Mouse (Mus musculus) T-helper 17 cell (primary cell): Measurements from ENCODE around the gene Vmn2r82.
"Not testable (repeated sequence)": the region's sequence is repeated elsewhere in the genome, so short reads cannot be mapped to it uniquely, and the experiment has no call there.

Source experiments
- in situ Hi-C, 2 experiments: fragments of 300-600 bp; cut with MboI, MseI; formaldehyde crosslinking; loops; 1 replicate in 1 of 2; 2 replicates in 1 of 2; pipeline ENCODE4 v1.15.1; 2025; ENCODE audit warnings: high pct_unique_total_duplicates in 2 of 2

Vmn2r82 gene

DNA sequence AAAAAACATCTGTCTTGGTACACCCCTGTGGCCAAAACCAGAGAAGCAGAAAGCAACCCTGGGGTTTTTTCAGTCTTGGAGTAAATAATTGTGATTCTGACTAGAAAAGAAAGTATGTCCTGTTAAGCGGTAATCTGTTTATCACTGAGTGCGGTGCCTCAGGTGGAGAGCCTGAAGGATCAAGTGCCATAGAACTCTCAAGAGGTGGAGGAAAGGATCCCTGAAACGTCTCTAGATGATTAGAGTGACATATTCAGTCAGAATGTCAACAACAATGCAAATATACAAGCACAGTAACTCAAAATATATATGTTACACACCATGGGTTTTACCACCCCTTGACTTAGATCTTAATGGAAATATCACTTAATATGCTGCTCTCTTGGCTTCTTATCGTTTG lies at the start of gene Vmn2r82:
Vmn2r82 (plus strand) TSS at position 301 of the 400 bp plus-strand sequence.
- in situ Hi-C loops: not testable (repeated sequence)

DNA sequence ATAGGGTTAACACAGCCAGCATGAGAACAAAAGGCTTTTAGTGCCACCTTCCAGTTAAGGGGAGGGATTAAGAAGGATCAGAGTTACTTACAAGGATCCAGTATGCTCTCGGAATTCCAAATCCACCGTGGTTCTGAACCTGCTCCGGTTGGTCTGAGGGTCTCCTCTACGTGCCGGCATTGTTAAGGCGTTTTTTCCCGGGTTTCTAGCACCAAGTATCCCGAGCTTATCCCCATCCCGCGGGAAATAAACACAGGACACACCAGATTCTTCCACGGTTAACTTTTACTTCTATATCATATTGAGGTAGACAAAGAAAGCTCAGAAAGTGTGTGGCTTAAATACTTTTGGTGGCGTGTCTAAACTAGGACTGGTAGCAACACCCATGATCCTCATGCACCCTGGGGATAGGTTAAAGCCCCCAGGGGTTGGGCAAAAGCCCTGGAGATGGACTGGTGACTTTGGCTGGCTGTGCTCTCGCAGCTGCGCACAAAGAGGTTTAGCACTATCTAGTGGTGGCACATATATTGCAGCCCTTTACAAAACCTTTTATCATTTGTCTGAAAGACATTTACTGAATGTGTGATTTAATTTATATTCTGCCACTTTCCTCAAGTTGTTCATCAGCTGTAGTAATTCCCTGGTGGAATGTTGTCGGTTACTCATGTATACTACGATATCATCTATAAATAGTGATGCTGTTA lies 34.1 kb upstream of the Vmn2r82 start:
- in situ Hi-C loops: not testable (repeated sequence)

DNA sequence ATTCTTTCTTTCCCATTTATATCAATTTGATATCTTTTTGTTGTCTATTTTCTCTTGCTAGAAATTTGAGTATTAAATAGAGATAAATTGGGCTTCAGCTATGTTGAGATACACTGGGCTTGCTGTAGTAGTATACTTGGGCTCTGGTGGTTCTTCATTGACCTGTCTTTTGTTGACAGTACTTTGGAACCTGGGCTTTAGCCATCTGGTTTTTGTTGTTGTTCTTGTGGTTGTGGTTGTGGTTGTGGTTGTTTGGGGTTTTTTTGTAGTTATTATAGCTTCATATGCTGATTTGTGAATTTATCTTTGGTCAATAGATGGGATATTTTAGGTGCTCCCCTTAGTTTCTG lies 33.6 kb upstream of the Vmn2r82 start:
- in situ Hi-C loops: no loop called here

DNA sequence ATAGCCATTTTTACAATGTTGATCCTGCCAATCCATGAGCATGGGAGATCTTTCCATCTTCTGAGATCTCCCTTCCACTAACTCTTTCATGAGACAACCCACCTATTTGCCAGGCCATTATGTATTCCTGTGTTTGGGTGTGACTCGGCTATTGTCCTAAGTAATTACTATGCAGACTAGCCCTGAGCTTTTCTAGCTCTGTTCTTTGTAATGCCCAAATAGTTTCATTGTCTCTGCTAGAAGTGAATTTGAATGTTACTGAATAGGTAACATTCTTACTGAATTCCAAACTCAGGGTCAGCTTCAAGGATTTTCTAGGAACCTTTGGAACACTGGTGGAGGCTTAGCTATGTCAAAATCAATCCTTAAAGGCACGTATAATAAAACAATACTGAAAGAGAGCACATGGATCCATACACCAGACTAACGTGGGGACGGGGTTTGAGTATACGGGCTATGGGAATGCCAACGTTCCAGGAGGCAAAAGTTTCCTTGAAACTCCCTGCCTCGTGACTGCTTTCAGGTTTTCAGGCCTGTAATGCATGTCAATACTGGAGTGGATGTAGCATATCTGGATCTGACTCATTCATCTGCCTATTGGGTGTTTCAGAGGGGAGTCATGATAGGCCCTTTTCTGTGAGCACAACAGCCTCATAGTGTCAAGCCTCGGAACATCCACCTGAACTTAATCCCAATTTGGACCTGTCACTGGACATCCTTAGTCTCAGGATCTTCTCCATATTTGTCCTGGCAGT lies 43.8 kb downstream of the Vmn2r82 start:
- in situ Hi-C loops: loop anchor here in 1 of 2 experiments (25.0 kb wide), 1 partner anchor 1113 kb away; no protein-coding TSS in a partner anchor

DNA sequence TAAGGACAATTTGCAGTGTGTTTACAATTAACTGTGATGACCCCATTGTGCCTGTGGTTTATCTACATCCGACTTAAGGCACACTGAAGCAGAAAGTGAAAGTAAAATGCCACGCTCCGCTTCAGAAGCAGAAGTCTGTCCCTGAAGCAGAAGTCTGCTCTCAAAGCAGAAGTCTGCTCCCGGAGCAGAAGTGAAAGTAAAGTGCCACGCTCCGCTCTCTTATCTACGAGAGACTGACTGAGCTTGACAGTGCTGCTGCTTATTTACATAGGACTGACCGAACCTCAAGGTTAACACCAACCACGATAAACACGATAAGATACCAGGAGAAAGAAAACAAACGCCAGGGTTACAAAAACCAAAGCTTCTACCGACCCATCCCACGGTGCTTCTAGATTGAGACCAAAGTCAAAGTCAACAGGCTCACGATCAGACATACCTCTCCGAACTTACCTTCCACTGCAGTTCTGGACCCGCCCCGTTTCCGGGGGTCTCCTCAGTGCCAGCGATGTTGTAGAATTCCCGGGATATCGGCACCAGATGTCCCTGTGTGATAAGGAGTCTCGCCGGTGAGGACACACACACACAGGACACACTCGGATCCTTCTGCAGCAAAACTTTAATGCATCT lies 60.9 kb downstream of the Vmn2r82 start:
- in situ Hi-C loops: loop anchor here in 1 of 2 experiments (25.0 kb wide), 1 partner anchor 1130 kb away; no protein-coding TSS in a partner anchor

DNA sequence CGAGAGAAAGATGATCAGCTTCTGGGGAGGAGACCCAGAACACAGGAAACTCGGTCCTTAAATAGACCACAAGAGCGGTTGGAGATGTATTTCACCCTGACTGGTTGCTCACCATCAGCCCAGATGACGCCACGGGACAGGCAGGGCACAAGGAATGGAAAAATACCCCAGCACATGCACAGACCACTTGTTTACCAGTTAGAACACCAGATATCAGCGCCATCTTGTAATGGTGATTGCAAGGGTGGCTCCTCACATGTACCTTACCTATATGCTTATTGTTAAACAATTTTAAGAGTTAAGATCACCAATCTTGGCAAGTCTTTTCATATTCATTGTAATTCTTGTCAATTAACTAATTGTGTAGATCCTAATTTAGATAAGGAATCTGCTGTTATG lies 61.5 kb downstream of the Vmn2r82 start:
- in situ Hi-C loops: loop anchor here in 1 of 2 experiments (25.0 kb wide), 1 partner anchor 1130 kb away; no protein-coding TSS in a partner anchor

DNA sequence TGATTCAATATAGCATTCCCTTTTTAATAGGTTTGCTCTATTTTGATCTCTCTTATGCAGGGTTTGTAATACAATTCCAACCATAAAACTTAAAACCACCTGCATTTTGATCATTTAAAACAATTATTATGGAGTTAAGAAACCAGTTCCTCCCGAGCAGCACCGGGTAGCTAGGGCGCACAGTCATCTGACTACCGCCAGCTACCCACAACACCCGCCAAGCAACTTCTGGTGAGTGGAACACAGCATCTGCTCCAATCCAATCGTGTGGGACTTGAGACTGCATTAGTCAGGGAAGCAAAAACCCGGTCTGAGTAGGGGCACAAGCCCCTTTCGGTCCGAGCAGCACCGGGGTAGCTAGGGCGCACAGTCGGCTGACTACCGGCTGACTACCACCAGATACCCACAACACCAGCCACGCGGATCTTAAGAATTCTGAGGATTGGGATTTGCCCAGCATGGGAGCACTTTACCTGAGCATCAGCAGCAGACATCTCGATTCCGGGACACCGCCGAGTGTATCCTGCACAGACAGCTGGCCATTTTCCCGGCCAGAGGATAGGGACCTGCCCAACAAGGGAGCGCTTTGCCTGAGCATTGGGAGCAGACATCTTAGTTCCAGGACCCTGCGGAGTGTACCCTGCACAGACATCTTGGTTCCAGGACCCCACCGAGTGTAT lies 79.0 kb downstream of the Vmn2r82 start:
- in situ Hi-C loops: not testable (repeated sequence)
